Mouse (Mus musculus) lung, postnatal 0 days (tissue): ENCODE measurements around the gene Asb16.

ENCODE experiments used
- CTCF ChIP-seq: IDR thresholded peaks from 2 replicates; pipeline ENCODE4 v1.5.1; 2016; ENCODE audit warnings: antibody characterized with exemption, mild to moderate bottlenecking
- EP300 ChIP-seq: IDR thresholded peaks from 2 replicates; pipeline ENCODE4 v1.6.1; 2016; ENCODE audit warnings: antibody characterized with exemption, mild to moderate bottlenecking, control low read depth

GRCm38 (mm10) chr11:102319941-102320685 is 51.6 kb downstream of the Asb16 start:
- TF ChIP-seq CTCF = no peak
- TF ChIP-seq EP300 = no peak
